Mouse (Mus musculus) frontal cortex, adult 2 months (tissue): ENCODE results near the gene Rnf217. TPM values are rescaled to one million over a fixed set of nuclear protein-coding genes. Genes with fewer than 3 reads are reported as not detected.

ENCODE experiments used
- DNase-seq, 2 experiments: peaks; one replicate each; pipeline ENCODE4 v3.0.0; 2022; ENCODE audit warnings: low spot score in 1 of 2; ENCODE audit errors: extremely low spot score in 1 of 2
- polyA plus RNA-seq: library from polyadenylated mRNA; depleted of rRNA; stranded (reverse); fragments of >200 nt; gene quantifications from 2 replicates; pipeline ENCODE4 v1.2.3, GENCODE M21; 2012; rRNA removed

The Rnf217 gene
- polyA plus RNA-seq: 4.8 and 5.7 TPM in 2 replicates

- peak; percentile 63 to 83 for DNase-seq
Observed at GRCm38 (mm10) chr10:31609066-31609961, at the start of gene Rnf217. Rnf217 (minus strand) TSS chr10:31609184.

GRCm38 (mm10) chr10:31647270-31647669 is 38.3 kb upstream of the Rnf217 start:
- DNase-seq: no peak

- DNase-seq: no peak
Observed at GRCm38 (mm10) chr10:31646083-31646482, 37.1 kb upstream of the Rnf217 start.

- no peak for DNase-seq
Observed at GRCm38 (mm10) chr10:31635098-31635497, 26.1 kb upstream of the Rnf217 start.

- no peak for DNase-seq
Observed at GRCm38 (mm10) chr10:31632005-31632404, 23.0 kb upstream of the Rnf217 start.

GRCm38 (mm10) chr10:31615355-31615754 is 6.4 kb upstream of the Rnf217 start:
- no peak for DNase-seq

GRCm38 (mm10) chr10:31614111-31614510 is 5.1 kb upstream of the Rnf217 start:
- DNase-seq: no peak

GRCm38 (mm10) chr10:31608441-31609065 is 431 bp downstream of the Rnf217 start:
- no peak for DNase-seq

GRCm38 (mm10) chr10:31606981-31607867 is 1.8 kb downstream of the Rnf217 start:
- no peak for DNase-seq

GRCm38 (mm10) chr10:31603855-31604254 is 5.1 kb downstream of the Rnf217 start:
- no peak for DNase-seq

- DNase-seq: no peak
Observed at GRCm38 (mm10) chr10:31600116-31600515, 8.9 kb downstream of the Rnf217 start.

GRCm38 (mm10) chr10:31597886-31598285 is 11.1 kb downstream of the Rnf217 start:
- DNase-seq: no peak

- no peak for DNase-seq
Observed at GRCm38 (mm10) chr10:31596804-31597203, 12.2 kb downstream of the Rnf217 start.

GRCm38 (mm10) chr10:31595326-31595725 is 13.7 kb downstream of the Rnf217 start:
- no peak for DNase-seq

- no peak for DNase-seq
Observed at GRCm38 (mm10) chr10:31592741-31593524, 16.1 kb downstream of the Rnf217 start.

- no peak for DNase-seq
Observed at GRCm38 (mm10) chr10:31592095-31592740, 16.8 kb downstream of the Rnf217 start.

GRCm38 (mm10) chr10:31580722-31581121 is 28.3 kb downstream of the Rnf217 start:
- no peak for DNase-seq

GRCm38 (mm10) chr10:31580073-31580472 is 28.9 kb downstream of the Rnf217 start:
- no peak for DNase-seq

- no peak for DNase-seq
Observed at GRCm38 (mm10) chr10:31573267-31573666, 35.7 kb downstream of the Rnf217 start.

GRCm38 (mm10) chr10:31557311-31557710 is 51.7 kb downstream of the Rnf217 start:
- DNase-seq: no peak
